Mouse (Mus musculus) testis, postnatal 14 days (tissue): ENCODE measurements around the gene Efemp2.

Source experiments
- DNase-seq: peaks from one replicate; pipeline ENCODE4 v3.0.0; 2021; ENCODE audit warnings: low spot score

The Efemp2 gene

DNA sequence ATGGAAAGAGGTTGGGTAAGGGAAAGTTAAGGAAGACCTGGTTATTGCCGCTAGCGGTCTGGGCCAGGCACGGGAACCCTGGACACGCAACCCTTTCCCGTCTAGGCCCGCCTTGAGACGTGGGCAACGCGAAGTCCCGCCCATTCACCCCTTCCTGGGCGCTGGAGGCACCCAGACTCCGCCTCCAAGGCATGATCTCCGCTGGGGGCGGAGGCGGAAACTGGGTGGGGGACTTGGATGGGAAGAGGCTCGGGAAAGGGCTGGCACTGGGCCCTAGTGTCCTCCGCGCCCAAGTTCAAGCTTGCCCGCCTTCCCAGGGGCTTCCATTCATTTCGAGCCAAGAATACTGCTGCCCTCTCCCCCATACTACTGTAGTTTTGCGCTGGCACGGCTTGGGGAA is at the start of gene Efemp2:
Gene Efemp2 (plus strand): TSS at position 235 of the 400 bp plus-strand sequence.
- peak; percentile 89 for DNase-seq

DNA sequence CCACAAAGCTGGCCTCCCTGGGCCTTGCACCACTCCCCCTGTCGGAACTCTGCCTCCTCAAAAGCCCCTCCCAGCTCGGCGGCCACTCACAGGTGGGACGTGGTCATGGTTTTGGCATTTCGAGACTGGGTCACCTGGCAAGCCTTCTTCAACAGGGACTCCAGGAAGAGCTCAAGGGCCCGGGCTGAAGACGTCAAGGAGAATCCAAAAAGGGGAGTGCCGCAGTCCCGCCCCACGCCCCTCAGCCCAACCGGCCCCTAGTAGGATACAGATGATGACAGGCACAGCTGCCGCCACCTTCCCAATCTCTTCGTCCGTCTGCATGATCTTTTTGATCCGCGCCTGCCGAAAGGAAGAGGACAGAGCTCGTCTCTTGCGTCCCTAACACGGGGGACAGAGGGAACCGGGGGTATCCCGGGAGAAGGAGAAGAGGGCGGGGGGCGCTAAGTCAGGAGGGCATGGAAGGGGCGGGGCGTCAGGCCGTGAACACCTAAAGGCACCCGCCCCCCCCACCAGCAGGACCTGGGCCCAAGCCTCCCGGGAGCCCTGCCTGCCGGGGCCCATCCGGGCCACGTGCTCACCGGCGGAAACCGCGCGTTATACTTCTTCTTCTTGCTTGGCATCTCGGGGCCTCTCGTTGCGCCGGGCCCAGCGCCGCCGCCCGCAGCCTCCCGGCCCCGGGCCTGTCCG is 49.5 kb upstream of the Efemp2 start:
- DNase-seq: peak; percentile 85

DNA sequence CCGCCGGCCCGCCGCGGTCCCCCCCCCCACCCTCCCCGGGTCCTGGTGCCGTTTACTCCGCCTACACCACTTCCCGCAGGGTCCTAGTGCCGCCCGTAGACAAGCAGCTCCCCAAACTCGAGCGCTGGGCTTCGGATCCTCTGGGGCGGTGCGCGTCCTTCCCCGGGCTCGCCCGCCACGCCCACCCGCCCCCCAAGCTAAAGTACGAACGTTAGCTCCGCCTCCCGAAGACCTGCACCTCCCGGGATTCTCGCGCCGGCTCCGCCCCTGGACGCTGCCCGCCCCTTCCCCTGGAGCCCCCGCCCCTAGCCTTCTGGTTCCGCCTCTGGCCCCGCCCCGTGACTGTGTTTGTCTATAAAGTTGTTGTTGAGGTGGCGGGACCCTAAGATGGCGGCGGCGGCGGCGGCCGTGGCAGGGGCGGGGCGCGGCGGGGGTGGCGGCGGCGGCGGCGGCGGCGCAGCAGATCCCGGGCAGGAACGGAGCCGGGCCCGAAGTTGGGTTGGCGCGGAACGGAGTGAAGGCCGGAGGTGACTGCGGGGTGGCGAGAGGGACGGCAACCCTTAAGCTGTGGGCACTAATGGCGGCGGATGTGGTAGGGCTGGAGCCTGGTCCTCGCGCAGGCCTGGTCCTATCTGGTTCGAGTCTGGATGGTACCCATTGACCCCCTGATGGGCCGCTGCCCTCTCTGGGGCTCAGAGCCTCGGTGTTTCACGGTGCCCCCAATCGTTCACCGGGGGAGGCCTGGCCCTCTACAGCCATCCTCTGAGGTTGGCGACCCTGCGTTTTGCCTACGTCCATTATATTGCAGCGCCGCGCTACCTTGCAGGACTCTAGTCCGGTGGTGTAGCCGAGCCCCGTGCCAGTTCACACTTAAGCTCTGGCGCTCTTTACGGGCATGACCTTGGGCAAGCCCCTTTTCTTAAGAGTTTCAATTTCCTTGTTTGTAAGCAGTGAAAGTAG is 48.7 kb upstream of the Efemp2 start, which contains the start of the genes Drap1 and AI837181:
Gene Drap1 (minus strand): TSS at position 198 of the 960 bp plus-strand sequence.
Gene AI837181 (plus strand): TSS at position 363 of the 960 bp plus-strand sequence.
- DNase-seq: peak; percentile 96

GRCm38 (mm10) chr19:5425906-5426565 is 47.7 kb upstream of the Efemp2 start:
- DNase-seq: no peak

- DNase-seq: no peak
Measured at GRCm38 (mm10) chr19:5426640-5427290, 47.0 kb upstream of the Efemp2 start.

DNA sequence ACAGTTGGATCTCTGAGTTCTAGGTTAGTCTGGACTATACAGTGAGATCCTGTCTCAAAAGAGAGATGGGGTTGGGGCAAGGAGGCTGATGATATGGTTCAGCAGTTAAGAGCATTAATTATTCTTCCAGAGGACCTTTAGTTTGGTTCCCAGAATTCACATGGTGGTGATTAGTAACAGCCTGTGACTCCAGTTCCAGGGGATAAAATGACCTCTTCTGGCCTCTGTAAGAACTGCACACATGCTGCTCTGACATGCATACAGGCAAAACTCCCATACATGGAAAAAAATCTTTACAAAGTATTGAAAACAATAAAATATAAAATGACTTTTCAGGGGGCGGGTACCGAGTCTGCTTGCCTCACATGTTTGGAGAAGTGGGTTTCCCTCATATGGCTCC is 45.7 kb upstream of the Efemp2 start:
- no peak for DNase-seq

- DNase-seq: no peak
Measured at GRCm38 (mm10) chr19:5429219-5429618, 44.5 kb upstream of the Efemp2 start.

- peak; percentile 49 for DNase-seq
Measured at GRCm38 (mm10) chr19:5429806-5430205, 43.9 kb upstream of the Efemp2 start.

DNA sequence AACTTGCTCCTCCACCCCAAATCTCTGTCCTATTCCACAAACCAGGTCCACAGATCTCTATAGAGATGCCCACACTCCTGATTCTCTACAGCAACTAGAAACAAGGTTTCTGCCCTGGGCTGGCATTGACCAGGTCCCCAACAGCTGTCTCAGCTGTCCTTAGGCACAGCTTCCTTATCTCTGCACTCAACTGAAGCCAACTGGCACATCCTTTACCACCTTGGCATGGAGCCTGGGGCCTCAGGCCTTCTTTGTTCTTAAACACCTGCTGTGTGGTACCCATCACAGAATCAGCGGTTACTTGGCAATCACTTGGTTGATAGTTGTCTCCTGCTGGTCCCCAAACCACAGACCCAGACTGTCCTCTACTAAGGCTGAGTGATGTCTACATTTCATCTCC is 43.3 kb upstream of the Efemp2 start:
- no peak for DNase-seq

GRCm38 (mm10) chr19:5431911-5432464 is 41.8 kb upstream of the Efemp2 start:
- no peak for DNase-seq

- peak; percentile 53 for DNase-seq
Measured at GRCm38 (mm10) chr19:5432992-5433852, 40.5 kb upstream of the Efemp2 start.

GRCm38 (mm10) chr19:5433951-5434350 is 39.8 kb upstream of the Efemp2 start:
- no peak for DNase-seq

- DNase-seq: no peak
Measured at GRCm38 (mm10) chr19:5444371-5444908, 29.3 kb upstream of the Efemp2 start.

- DNase-seq: no peak
Measured at GRCm38 (mm10) chr19:5444954-5445353, 28.8 kb upstream of the Efemp2 start.

- no peak for DNase-seq
Measured at GRCm38 (mm10) chr19:5445747-5446146, 28.0 kb upstream of the Efemp2 start.

- DNase-seq: peak; percentile 76
Measured at GRCm38 (mm10) chr19:5447515-5448353, 26.0 kb upstream of the Efemp2 start, which contains the start of gene Fosl1. Gene Fosl1, plus strand, starts transcription at chr19:5447547.

- no peak for DNase-seq
Measured at GRCm38 (mm10) chr19:5448354-5449150, 25.2 kb upstream of the Efemp2 start.

DNA sequence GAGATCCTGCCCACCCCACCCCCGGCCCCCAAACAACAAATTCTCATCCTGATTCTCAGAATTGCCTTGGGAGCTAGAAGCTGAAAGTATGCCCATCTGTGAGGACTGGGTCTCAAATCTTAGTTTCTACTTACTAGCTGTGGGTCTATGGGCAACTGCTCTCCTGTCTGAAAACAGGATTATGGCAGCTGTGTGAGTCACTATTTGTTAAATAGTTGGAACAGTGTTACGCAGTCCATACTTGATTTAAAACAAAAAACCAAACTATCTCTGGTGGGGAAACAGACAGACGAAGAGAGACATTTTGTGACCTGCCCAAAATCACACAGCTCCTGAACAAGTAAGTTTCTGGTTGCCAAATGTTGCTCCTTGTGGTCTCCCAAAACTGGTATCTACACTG is 24.1 kb upstream of the Efemp2 start:
- no peak for DNase-seq
